Comparison of ENCODE assay signal across 8 mouse cellular contexts in the genomic region with DNA sequence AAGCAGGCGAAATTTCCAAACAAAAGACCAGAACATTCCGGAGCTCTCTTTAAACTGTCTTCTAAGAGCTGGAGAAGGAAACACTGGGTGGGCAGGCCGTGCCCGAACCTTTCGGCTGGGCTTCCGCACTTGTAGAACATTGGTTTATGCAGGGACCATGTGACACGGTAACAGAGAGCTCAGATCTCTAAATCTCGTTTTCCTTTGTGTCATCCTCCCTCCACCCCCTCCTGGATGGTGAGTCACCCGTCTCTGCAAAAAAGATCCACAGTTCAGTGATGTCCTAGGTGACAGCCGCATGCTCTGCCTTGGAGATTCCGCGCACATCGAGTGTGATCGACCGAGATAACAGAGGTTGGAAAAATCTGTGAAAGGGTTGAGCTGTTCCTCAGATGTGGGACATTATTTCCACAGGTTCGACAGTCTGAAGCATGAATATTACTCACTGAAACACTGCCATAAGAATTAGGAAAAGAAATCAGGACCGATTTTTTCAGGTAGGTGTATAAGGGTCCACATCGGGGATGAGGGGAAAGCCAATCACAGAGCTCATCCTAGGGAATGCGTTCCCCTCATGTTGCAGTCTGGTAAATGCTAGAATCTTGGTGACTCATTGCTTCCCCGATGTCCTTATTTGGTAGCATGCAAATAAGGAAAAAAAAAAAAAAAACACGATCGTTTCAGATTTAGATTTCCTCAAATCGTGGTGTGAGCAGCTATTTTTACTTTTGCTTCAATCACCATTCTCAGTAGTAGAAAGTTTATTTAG.
DNase-seq lines count a peak whose midpoint lies in the region; ATAC-seq and TF ChIP-seq lines count a peak whose summit lies in the region.

No protein-coding gene starts in this region.

- WGBS in heart, embryonic 12.5 days, result 53% methylated on average over 23 of the region's 23 CpGs
- WGBS in lung, embryonic 14.5 days, result 56% methylated on average over 23 of the region's 23 CpGs
- 27% methylated on average over 23 of the region's 23 CpGs for WGBS in spleen, adult 2 months

- H3K4me2 ChIP-seq in heart, embryonic 12.5 days, result peak overlapping the region; percentile 48
- peak overlapping the region; percentile 43 for H3K4me2 ChIP-seq in lung, embryonic 14.5 days

- TF ChIP-seq POLR2A in spleen, adult 2 months (IDR thresholded peaks at IDR 0.05; ENCODE audit: low read depth, low read length), result no peak

- H3K9ac ChIP-seq in heart, embryonic 12.5 days, result no peak overlapping the region
- no peak overlapping the region for H3K9ac ChIP-seq in lung, embryonic 14.5 days

- peaks cover 23% of the 10 kb centered on the region for H3K4me1 ChIP-seq in heart, embryonic 12.5 days (replicated peaks)
- peaks cover 4% of the 10 kb centered on the region; the same call in 1 of the 2 replicates for H3K4me1 ChIP-seq in lung, embryonic 14.5 days (ENCODE audit: insufficient read depth)
- H3K4me1 ChIP-seq in spleen, adult 2 months (ENCODE audit: control insufficient read depth, insufficient read depth, insufficient read length), result peaks cover 5% of the 10 kb centered on the region; the same call in 1 of the 2 replicates

- no peaks in the 10 kb centered on the region for H3K9me3 ChIP-seq in heart, embryonic 12.5 days (replicated peaks)
- no peaks in the 10 kb centered on the region for H3K9me3 ChIP-seq in lung, embryonic 14.5 days (ENCODE audit: low read depth, low read length)

- no peaks in the 10 kb centered on the region for H3K36me3 ChIP-seq in heart, embryonic 12.5 days
- no peaks in the 10 kb centered on the region for H3K36me3 ChIP-seq in lung, embryonic 14.5 days (ENCODE audit: insufficient read depth)
- no peaks in the 10 kb centered on the region for H3K36me3 ChIP-seq in spleen, adult 2 months (ENCODE audit: control insufficient read depth, insufficient read depth, low read length)

- peak; percentile 52 to 56 for DNase-seq in urinary bladder, adult 18-20 months (ENCODE audit: low spot score in 2 of 2)
- DNase-seq in urinary bladder, adult 2 months (ENCODE audit: low spot score), result no peak
- DNase-seq in cerebellum, adult 8-10 months, result peak; percentile 46
- peak; percentile 56 to 57 for DNase-seq in kidney, postnatal 36 days
- DNase-seq in lung, embryonic 14.5 days, result peak; percentile 56
- peak; percentile 41 to 59 for DNase-seq in spleen, adult 2 months (ENCODE audit: low read depth in 1 of 2, low spot score in 2 of 2)
- DNase-seq in c-Kit-positive CD71-positive TER-119-positive erythroid progenitor cells, embryonic 14.5 days (ENCODE audit: low spot score), result no peak

- no peak for TF ChIP-seq CTCF in lung, embryonic 14.5 days (IDR thresholded peaks at IDR 0.05; ENCODE audit: low read depth)
- TF ChIP-seq CTCF in spleen, adult 2 months (IDR thresholded peaks at IDR 0.05; ENCODE audit: extremely low read depth, insufficient read depth, insufficient read length, insufficient replicate concordance), result no peak

- no peak; the same call in 1 of the 2 replicates for ATAC-seq in heart, embryonic 12.5 days (ENCODE audit: insufficient number of reproducible peaks, low FRiP score)
- peak; percentile 13; the same call in 1 of the 2 replicates for ATAC-seq in lung, embryonic 14.5 days (ENCODE audit: insufficient read depth)

- H3K27ac ChIP-seq in heart, embryonic 12.5 days (ENCODE audit: poor library complexity, severe bottlenecking), result no peak overlapping the region
- H3K27ac ChIP-seq in lung, embryonic 14.5 days (ENCODE audit: low read depth), result no peak overlapping the region
- peak overlapping the region; percentile 52; the same call in 1 of the 2 replicates for H3K27ac ChIP-seq in spleen, adult 2 months (ENCODE audit: insufficient read depth, low read length)

- H3K27me3 ChIP-seq in heart, embryonic 12.5 days (replicated peaks), result no peaks in the 10 kb centered on the region
- no peaks in the 10 kb centered on the region for H3K27me3 ChIP-seq in lung, embryonic 14.5 days (ENCODE audit: insufficient read depth, low read length)
- no peaks in the 10 kb centered on the region for H3K27me3 ChIP-seq in spleen, adult 2 months (ENCODE audit: control insufficient read depth, insufficient read depth, low read length)

- peak overlapping the region; percentile 13; the same call in 1 of the 2 replicates for H3K4me3 ChIP-seq in heart, embryonic 12.5 days
- H3K4me3 ChIP-seq in lung, embryonic 14.5 days (ENCODE audit: low read depth, low read length), result no peak overlapping the region
- H3K4me3 ChIP-seq in spleen, adult 2 months (ENCODE audit: extremely low read depth, insufficient read depth, insufficient read length), result peak overlapping the region; percentile 51

Comparison
In these comparisons a context has a peak if more than half of its experiments do, and no peak if none do; other contexts are left out.
1. DNase-seq: peak in urinary bladder, adult 18-20 months (2 of 2), cerebellum, adult 8-10 months (single experiment), kidney, postnatal 36 days (2 of 2), lung, embryonic 14.5 days (single experiment) and spleen, adult 2 months (2 of 2); none in urinary bladder, adult 2 months (single experiment) and c-Kit-positive CD71-positive TER-119-positive erythroid progenitor cells, embryonic 14.5 days (single experiment).